Mouse (Mus musculus) ovary, postnatal 36 days (tissue): ENCODE results near the gene Fgfr2.

Experiments
- DNase-seq: peaks from one replicate; pipeline ENCODE4 v3.0.0; 2022; ENCODE audit warnings: low spot score, mixed read lengths

The Fgfr2 gene

GRCm38 (mm10) chr7:132056565-132056964 is 1066.6 kb downstream of the Fgfr2 start:
- no peak for DNase-seq

GRCm38 (mm10) chr7:132046662-132047061 is 1076.5 kb downstream of the Fgfr2 start:
- DNase-seq: no peak

GRCm38 (mm10) chr7:132031940-132032531 is 1091.1 kb downstream of the Fgfr2 start:
- no peak for DNase-seq

- no peak for DNase-seq
These were observed 1096.5 kb downstream of the Fgfr2 start for GRCm38 (mm10) chr7:132026671-132027070.

- no peak for DNase-seq
These were observed 1097.6 kb downstream of the Fgfr2 start for GRCm38 (mm10) chr7:132025591-132025990.

- no peak for DNase-seq
These were observed 1107.2 kb downstream of the Fgfr2 start for GRCm38 (mm10) chr7:132015933-132016332.

- DNase-seq: no peak
These were observed 1108.0 kb downstream of the Fgfr2 start for GRCm38 (mm10) chr7:132015193-132015592.

- DNase-seq: no peak
These were observed 1109.2 kb downstream of the Fgfr2 start for GRCm38 (mm10) chr7:132013970-132014369.

- no peak for DNase-seq
These were observed 1110.0 kb downstream of the Fgfr2 start for GRCm38 (mm10) chr7:132012969-132013679.

GRCm38 (mm10) chr7:132009002-132009401 is 1114.1 kb downstream of the Fgfr2 start:
- no peak for DNase-seq

- no peak for DNase-seq
These were observed 1117.0 kb downstream of the Fgfr2 start for GRCm38 (mm10) chr7:132005996-132006696.

GRCm38 (mm10) chr7:131992873-131993272 is 1130.3 kb downstream of the Fgfr2 start:
- no peak for DNase-seq

GRCm38 (mm10) chr7:131992226-131992625 is 1130.9 kb downstream of the Fgfr2 start:
- no peak for DNase-seq

GRCm38 (mm10) chr7:131989056-131989455 is 1134.1 kb downstream of the Fgfr2 start:
- no peak for DNase-seq

- DNase-seq: no peak
These were observed 1144.5 kb downstream of the Fgfr2 start for GRCm38 (mm10) chr7:131978609-131979008.

GRCm38 (mm10) chr7:131975867-131976266 is 1147.3 kb downstream of the Fgfr2 start:
- no peak for DNase-seq

- DNase-seq: no peak
These were observed 1152.9 kb downstream of the Fgfr2 start for GRCm38 (mm10) chr7:131970255-131970654.

- DNase-seq: no peak
These were observed 1156.1 kb downstream of the Fgfr2 start for GRCm38 (mm10) chr7:131966916-131967494.

- DNase-seq: no peak
These were observed 1156.9 kb downstream of the Fgfr2 start, which contains the start of gene Gpr26 for GRCm38 (mm10) chr7:131966023-131966915. Gene Gpr26 (plus strand): TSS chr7:131966460.

GRCm38 (mm10) chr7:131960551-131960950 is 1162.6 kb downstream of the Fgfr2 start:
- DNase-seq: peak; percentile 22

- no peak for DNase-seq
These were observed 1164.4 kb downstream of the Fgfr2 start for GRCm38 (mm10) chr7:131958705-131959104.

- DNase-seq: no peak
These were observed 1169.7 kb downstream of the Fgfr2 start for GRCm38 (mm10) chr7:131953402-131953801.
